8 mouse cellular contexts compared by ENCODE assay signal in the genomic region with DNA sequence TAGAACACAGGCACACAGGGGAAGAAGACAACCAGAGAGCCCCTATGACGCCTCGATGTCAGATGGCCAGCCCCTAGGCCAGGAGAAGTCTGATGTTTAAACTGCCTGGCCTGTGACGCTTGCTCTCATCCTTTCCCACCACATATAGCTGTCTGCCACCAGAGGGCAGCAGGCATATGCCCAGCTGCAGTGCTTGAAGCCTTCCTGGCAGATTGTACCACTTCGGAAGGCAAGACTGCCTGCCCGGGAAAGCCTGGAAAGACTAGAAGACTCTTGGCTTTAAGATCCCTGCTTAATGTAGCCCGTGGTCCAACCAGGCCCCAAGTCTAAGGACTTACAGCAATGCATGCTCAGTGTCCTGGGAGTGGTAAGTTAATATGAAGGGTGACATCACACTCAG. TPM values are rescaled to one million over a fixed set of nuclear protein-coding genes. Genes with fewer than 3 reads are reported as not detected.
DNase-seq lines count a peak whose midpoint lies in the region; ATAC-seq and TF ChIP-seq lines count a peak whose summit lies in the region.

No protein-coding gene starts in this region.

- H3K4me2 ChIP-seq in embryonic facial prominence, embryonic 11.5 days (ENCODE audit: low read depth, low read length) = no peak overlapping the region
- no peak overlapping the region for H3K4me2 ChIP-seq in limb, embryonic 13.5 days (replicated peaks)
- no peak overlapping the region for H3K4me2 ChIP-seq in midbrain, postnatal 0 days (ENCODE audit: low read depth, low read length, poor library complexity, severe bottlenecking)

- no peaks in the 10 kb centered on the region for H3K36me3 ChIP-seq in embryonic facial prominence, embryonic 11.5 days (replicated peaks; ENCODE audit: control insufficient read depth, insufficient read depth, low read depth, low read length)
- H3K36me3 ChIP-seq in limb, embryonic 13.5 days = no peaks in the 10 kb centered on the region
- H3K36me3 ChIP-seq in midbrain, postnatal 0 days (ENCODE audit: insufficient read depth, low read length) = no peaks in the 10 kb centered on the region

- WGBS in embryonic facial prominence, embryonic 11.5 days = 11% methylated on average over 6 of the region's 6 CpGs
- WGBS in limb, embryonic 13.5 days = 7% methylated on average over 6 of the region's 6 CpGs
- 2% methylated on average over 6 of the region's 6 CpGs for WGBS in midbrain, postnatal 0 days

- no peaks in the 10 kb centered on the region for H3K9me3 ChIP-seq in embryonic facial prominence, embryonic 11.5 days (replicated peaks; ENCODE audit: control insufficient read depth, low read length)
- no peaks in the 10 kb centered on the region for H3K9me3 ChIP-seq in limb, embryonic 13.5 days
- no peaks in the 10 kb centered on the region for H3K9me3 ChIP-seq in midbrain, postnatal 0 days (ENCODE audit: low read length)

- no peak overlapping the region for H3K9ac ChIP-seq in embryonic facial prominence, embryonic 11.5 days (replicated peaks; ENCODE audit: low read length)
- H3K9ac ChIP-seq in limb, embryonic 13.5 days = no peak overlapping the region
- H3K9ac ChIP-seq in midbrain, postnatal 0 days (replicated peaks; ENCODE audit: low read length, poor library complexity, severe bottlenecking) = no peak overlapping the region

- no peak overlapping the region for H3K27ac ChIP-seq in embryonic facial prominence, embryonic 11.5 days (replicated peaks; ENCODE audit: low read depth, low read length)
- H3K27ac ChIP-seq in limb, embryonic 13.5 days = no peak overlapping the region
- no peak overlapping the region for H3K27ac ChIP-seq in midbrain, postnatal 0 days (ENCODE audit: low read depth, low read length)

- peak; percentile 57 for ATAC-seq in embryonic facial prominence, embryonic 11.5 days (replicated peaks; ENCODE audit: insufficient number of reproducible peaks, low FRiP score, low TSS enrichment, low read depth)
- ATAC-seq in limb, embryonic 13.5 days (ENCODE audit: low FRiP score, low read depth) = peak; percentile 63
- peak; percentile 32 for ATAC-seq in midbrain, postnatal 0 days (ENCODE audit: low FRiP score)

- peak; percentile 96 for TF ChIP-seq CTCF in midbrain, postnatal 0 days (IDR thresholded peaks at IDR 0.05)

- DNase-seq in 3134 (ENCODE audit: extremely low read depth, insufficient read length, low spot score) = peak; percentile 59
- peak; percentile 88 for DNase-seq in adrenal gland, postnatal 14 days
- DNase-seq in embryonic facial prominence, embryonic 11.5 days (ENCODE audit: low spot score) = peak; percentile 84
- peak; percentile 81 for DNase-seq in heart, adult 8-10 months (ENCODE audit: low spot score)
- DNase-seq in kidney, adult 9 months = peak; percentile 83
- peak; percentile 79 for DNase-seq in midbrain, postnatal 0 days (ENCODE audit: low spot score)
- DNase-seq in spleen, postnatal 14 days (ENCODE audit: low spot score in 2 of 2) = peak; percentile 27 to 51

- H3K4me3 ChIP-seq in embryonic facial prominence, embryonic 11.5 days (ENCODE audit: low read depth, low read length) = no peak overlapping the region
- no peak overlapping the region for H3K4me3 ChIP-seq in limb, embryonic 13.5 days
- no peak overlapping the region for H3K4me3 ChIP-seq in midbrain, postnatal 0 days (ENCODE audit: low read depth, low read length)

- H3K27me3 ChIP-seq in embryonic facial prominence, embryonic 11.5 days (ENCODE audit: control insufficient read depth, insufficient read depth, low read length) = no peaks in the 10 kb centered on the region
- H3K27me3 ChIP-seq in limb, embryonic 13.5 days = no peaks in the 10 kb centered on the region
- H3K27me3 ChIP-seq in midbrain, postnatal 0 days (ENCODE audit: insufficient read depth, low read length) = no peaks in the 10 kb centered on the region

- no peaks in the 10 kb centered on the region; the same call in 1 of the 2 replicates for H3K4me1 ChIP-seq in embryonic facial prominence, embryonic 11.5 days (ENCODE audit: control insufficient read depth, insufficient read depth, low read length)
- peaks cover 2% of the 10 kb centered on the region; the same call in 1 of the 2 replicates for H3K4me1 ChIP-seq in limb, embryonic 13.5 days
- 0 out of 2 replicates have a peak, but pooled peaks cover 4% of the 10 kb centered on the region for H3K4me1 ChIP-seq in midbrain, postnatal 0 days (ENCODE audit: insufficient read depth, low read length)

RNA-seq across cellular contexts. Expression of gene Bfsp1, which starts 4.4 kb away (rescaled TPM):
- total RNA-seq in adrenal gland, postnatal 14 days (2021) = 0.74 and 0.94 TPM in 2 replicates
- polyA plus RNA-seq in embryonic facial prominence, embryonic 11.5 days (2014; fragmentation: Nextera tagmentation; extraction: Ambion mirVana) = 1.1 TPM in 2 replicates
- under 1 TPM in 3 of 4 experiments, not detected in 1; 0.16 to 0.47 (median 0.17) TPM for total RNA-seq in heart, adult 8-10 months (2022)
- 2.4 and 2.6 TPM in 2 replicates for polyA plus RNA-seq in limb, embryonic 13.5 days (2015; fragmentation: Nextera tagmentation; extraction: Ambion mirVana)
- total RNA-seq in midbrain, postnatal 0 days (2014; rRNA removed) = 1.5 and 2.5 TPM in 2 replicates
- polyA plus RNA-seq in midbrain, postnatal 0 days (2015; fragmentation: Nextera tagmentation; extraction: Ambion mirVana) = 2.5 TPM in 2 replicates

RNA-seq across cellular contexts. Expression of gene Dstn, which starts 47.8 kb away (rescaled TPM):
- 194 and 201 TPM in 2 replicates for total RNA-seq in adrenal gland, postnatal 14 days (2021)
- 455 and 462 TPM in 2 replicates for polyA plus RNA-seq in embryonic facial prominence, embryonic 11.5 days (2014; fragmentation: Nextera tagmentation; extraction: Ambion mirVana)
- total RNA-seq in heart, adult 8-10 months (2022) = 100 to 1,000 TPM; 129 to 151 (median 143) TPM
- polyA plus RNA-seq in limb, embryonic 13.5 days (2015; fragmentation: Nextera tagmentation; extraction: Ambion mirVana) = 339 and 342 TPM in 2 replicates
- total RNA-seq in midbrain, postnatal 0 days (2014; rRNA removed) = 244 and 284 TPM in 2 replicates
- 409 and 413 TPM in 2 replicates for polyA plus RNA-seq in midbrain, postnatal 0 days (2015; fragmentation: Nextera tagmentation; extraction: Ambion mirVana)
